Mouse (Mus musculus) heart, embryonic 14.5 days (tissue): Measurements from ENCODE around the gene Numb. TPM values are rescaled to one million over a fixed set of nuclear protein-coding genes. Genes with fewer than 3 reads are reported as not detected.

Experiments
- ATAC-seq: fragments of 200-750 bp; cut with Nextera tagmentation; 2 replicates; pipeline ENCODE4 v1.8.0; 2017; ENCODE audit warnings: low read depth, moderate TSS enrichment; ENCODE audit not compliant: insufficient number of reproducible peaks, insufficient read depth, low FRiP score
- H3K27ac ChIP-seq, 2 experiments: fragments of 200-500 bp in 1 of 2; fragments of 300-500 bp in 1 of 2; sonication (generic) in 1 of 2; replicated peaks in 1 of 2; 2 replicates each; pipeline ENCODE4 v1.5.1; 2012 to 2014; ENCODE audit warnings: low read depth in 2 of 2, low read length in 2 of 2, control low read depth in 1 of 2, mild to moderate bottlenecking in 1 of 2, mixed read lengths in 1 of 2; ENCODE audit not compliant: control insufficient read depth in 1 of 2, insufficient read depth in 1 of 2
- H3K27me3 ChIP-seq: fragments of 300-500 bp; sonication (generic); 2 replicates; pipeline ENCODE4 v1.6.1; 2014; ENCODE audit warnings: mild to moderate bottlenecking, low read length, control low read depth; ENCODE audit not compliant: control insufficient read depth, insufficient read depth
- H3K36me3 ChIP-seq: fragments of 300-500 bp; sonication (generic); 2 replicates; pipeline ENCODE4 v1.6.1; 2014; ENCODE audit warnings: mild to moderate bottlenecking, control low read depth, low read length, mixed read lengths; ENCODE audit not compliant: control insufficient read depth, insufficient read depth
- H3K4me1 ChIP-seq, 2 experiments: fragments of 200-500 bp in 1 of 2; fragments of 300-500 bp in 1 of 2; sonication (generic) in 1 of 2; 2 replicates each; pipeline ENCODE4 v1.6.1; 2012 to 2014; ENCODE audit warnings: low read length in 2 of 2, control low read depth in 1 of 2, mixed read lengths in 1 of 2; ENCODE audit not compliant: control insufficient read depth in 2 of 2, insufficient read depth in 2 of 2
- H3K4me2 ChIP-seq: fragments of 300-500 bp; sonication (generic); 2 replicates; pipeline ENCODE4 v1.6.1; 2014; ENCODE audit warnings: mild to moderate bottlenecking, low read length
- H3K4me3 ChIP-seq, 2 experiments: fragments of 200-500 bp in 1 of 2; fragments of 300-500 bp in 1 of 2; sonication (generic) in 1 of 2; 2 replicates each; pipeline ENCODE4 v1.5.1; 2012 to 2014; ENCODE audit warnings: low read length in 2 of 2, mild to moderate bottlenecking in 2 of 2, control low read depth in 1 of 2, low read depth in 1 of 2, moderate library complexity in 1 of 2; ENCODE audit not compliant: control insufficient read depth in 1 of 2, insufficient read depth in 1 of 2
- H3K9ac ChIP-seq: fragments of 300-500 bp; sonication (generic); 2 replicates; pipeline ENCODE4 v1.6.1; 2014; ENCODE audit warnings: mild to moderate bottlenecking, low read length
- H3K9me3 ChIP-seq: fragments of 300-500 bp; sonication (generic); 2 replicates; pipeline ENCODE4 v1.6.1; 2016; ENCODE audit warnings: low read length, control low read depth; ENCODE audit not compliant: control insufficient read depth
- WGBS: fragments of 180-500 bp; shearing (Covaris S2); extraction: QIAGEN DNeasy Blood & Tissue Kit; methylation state at CpG from one replicate; pipeline ENCODE4 v1.1.7; 2014; 5-methylcytosine and 5-hydroxymethylcytosine counted together
- polyA plus RNA-seq: library from polyadenylated mRNA; unstranded; fragments of >200 nt; fragmentation: Nextera tagmentation; extraction: Ambion mirVana; gene quantifications from 2 replicates; pipeline ENCODE4 v1.2.1, GENCODE M21; 2014

Gene Numb
- polyA plus RNA-seq, 1 experiment from 2014 or later, result 29.9 TPM

- Histone ChIP-seq H3K4me3 (no peak overlapping the region), H3K4me1 (no peaks in the 10 kb centered on the region; a peak in 1 of 4 replicates), H3K27me3 (no peaks in the 10 kb centered on the region), H3K27ac (no peak overlapping the region), H3K9me3 (no peaks in the 10 kb centered on the region), H3K9ac (no peak overlapping the region), H3K4me2 (no peak overlapping the region), H3K36me3 (0 out of 2 replicates have a peak, but pooled peaks cover 8% of the 10 kb centered on the region)
- no peak for ATAC-seq
- 83% methylated on average over 5 of the region's 5 CpGs for WGBS
Measured at GRCm38 (mm10) chr12:83852512-83853213, 69.1 kb downstream of the Numb start.

- Histone ChIP-seq H3K9me3 (no peaks in the 10 kb centered on the region), H3K4me2 (no peak overlapping the region), H3K27ac (no peak overlapping the region), H3K27me3 (no peaks in the 10 kb centered on the region), H3K4me3 (no peak overlapping the region), H3K4me1 (no peaks in the 10 kb centered on the region), H3K9ac (no peak overlapping the region), H3K36me3 (0 out of 2 replicates have a peak, but pooled peaks cover 3% of the 10 kb centered on the region)
- WGBS, result 44% methylated on average over 4 of the region's 4 CpGs
- ATAC-seq, result no peak
Measured at GRCm38 (mm10) chr12:83850334-83850733, 71.4 kb downstream of the Numb start.

- H3K4me3 ChIP-seq, result no peak overlapping the region
- no peak for ATAC-seq
- H3K36me3 ChIP-seq, result 0 out of 2 replicates have a peak, but pooled peaks cover 3% of the 10 kb centered on the region
- no peaks in the 10 kb centered on the region for H3K27me3 ChIP-seq
- 91% methylated on average over 1 of the region's 1 CpGs for WGBS
- H3K27ac ChIP-seq, result no peak overlapping the region; a peak in 1 of 4 replicates
- H3K4me2 ChIP-seq, result no peak overlapping the region
- H3K4me1 ChIP-seq, result no peaks in the 10 kb centered on the region
- H3K9me3 ChIP-seq, result no peaks in the 10 kb centered on the region
- no peak overlapping the region for H3K9ac ChIP-seq
Measured at GRCm38 (mm10) chr12:83848595-83849231, 73.0 kb downstream of the Numb start.

- 0 out of 2 replicates have a peak, but pooled peaks cover 3% of the 10 kb centered on the region for H3K36me3 ChIP-seq
- no peak overlapping the region for H3K4me3 ChIP-seq
- no peak overlapping the region for H3K4me2 ChIP-seq
- 87% methylated on average over 2 of the region's 2 CpGs for WGBS
- H3K4me1 ChIP-seq, result no peaks in the 10 kb centered on the region
- no peak overlapping the region for H3K27ac ChIP-seq
- H3K27me3 ChIP-seq, result no peaks in the 10 kb centered on the region
- no peaks in the 10 kb centered on the region for H3K9me3 ChIP-seq
- no peak for ATAC-seq
- no peak overlapping the region for H3K9ac ChIP-seq
Measured at GRCm38 (mm10) chr12:83847877-83848276, 73.9 kb downstream of the Numb start.

- peaks cover 29% of the 10 kb centered on the region for H3K36me3 ChIP-seq
- no peaks in the 10 kb centered on the region for H3K9me3 ChIP-seq
- no peak overlapping the region for H3K4me2 ChIP-seq
- no peak overlapping the region for H3K27ac ChIP-seq
- ATAC-seq, result no peak
- no peak overlapping the region for H3K4me3 ChIP-seq
- no peaks in the 10 kb centered on the region for H3K27me3 ChIP-seq
- no peak overlapping the region for H3K9ac ChIP-seq
- no peaks in the 10 kb centered on the region for H3K4me1 ChIP-seq
- 84% methylated on average over 3 of the region's 3 CpGs for WGBS
Measured at GRCm38 (mm10) chr12:83842678-83843440, 78.9 kb downstream of the Numb start.

GRCm38 (mm10) chr12:83841409-83842190 is 80.1 kb downstream of the Numb start:
- no peak overlapping the region for H3K27ac ChIP-seq
- no peak for ATAC-seq
- no peaks in the 10 kb centered on the region for H3K27me3 ChIP-seq
- peaks cover 36% of the 10 kb centered on the region for H3K36me3 ChIP-seq
- H3K9ac ChIP-seq, result no peak overlapping the region
- WGBS, result 88% methylated on average over 10 of the region's 10 CpGs
- no peak overlapping the region for H3K4me2 ChIP-seq
- no peaks in the 10 kb centered on the region for H3K9me3 ChIP-seq
- no peak overlapping the region for H3K4me3 ChIP-seq
- H3K4me1 ChIP-seq, result no peaks in the 10 kb centered on the region

GRCm38 (mm10) chr12:83833979-83834378 is 87.8 kb downstream of the Numb start:
- Histone ChIP-seq H3K27ac (no peak overlapping the region), H3K9me3 (no peaks in the 10 kb centered on the region), H3K36me3 (peaks cover 40% of the 10 kb centered on the region), H3K4me1 (no peaks in the 10 kb centered on the region), H3K27me3 (no peaks in the 10 kb centered on the region), H3K9ac (no peak overlapping the region), H3K4me2 (no peak overlapping the region), H3K4me3 (no peak overlapping the region)
- WGBS, result 87% methylated on average over 3 of the region's 3 CpGs
- no peak for ATAC-seq
